Mouse (Mus musculus) naive thymus-derived CD4-positive, alpha-beta T cell, adult 2 months (primary cell): ENCODE measurements around the gene Klhl21.

Experiments
- DNase-seq: peaks from one replicate; pipeline ENCODE4 v3.0.0-alpha.2; 2011; ENCODE audit warnings: low read depth

Klhl21 gene

DNA sequence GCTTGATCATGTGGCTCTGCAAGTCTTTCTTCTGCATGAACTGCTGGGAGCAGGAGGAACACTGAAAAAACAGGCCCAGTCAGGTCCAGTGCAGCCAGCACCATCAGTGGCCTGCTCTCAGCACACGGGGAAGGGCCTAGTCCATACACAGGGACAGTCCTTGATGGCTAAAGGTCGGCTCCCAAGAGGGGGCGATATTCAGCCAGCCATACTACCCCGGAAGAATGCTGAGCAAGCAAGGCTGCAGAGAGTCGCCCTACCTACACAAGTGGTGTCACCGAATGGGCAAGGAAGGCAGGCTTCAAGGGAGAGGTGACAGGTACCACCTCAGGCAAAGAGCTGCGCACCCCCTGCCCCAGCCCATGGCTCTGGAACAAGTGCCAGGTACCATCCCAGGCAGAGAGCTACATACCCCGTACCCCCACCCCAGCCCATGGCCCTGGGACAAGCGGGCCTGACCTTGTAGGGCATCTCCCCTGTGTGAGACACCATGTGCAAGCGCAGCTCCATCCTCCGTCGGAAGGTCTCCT, 13.0 kb downstream of the Klhl21 start:
- no peak for DNase-seq

DNA sequence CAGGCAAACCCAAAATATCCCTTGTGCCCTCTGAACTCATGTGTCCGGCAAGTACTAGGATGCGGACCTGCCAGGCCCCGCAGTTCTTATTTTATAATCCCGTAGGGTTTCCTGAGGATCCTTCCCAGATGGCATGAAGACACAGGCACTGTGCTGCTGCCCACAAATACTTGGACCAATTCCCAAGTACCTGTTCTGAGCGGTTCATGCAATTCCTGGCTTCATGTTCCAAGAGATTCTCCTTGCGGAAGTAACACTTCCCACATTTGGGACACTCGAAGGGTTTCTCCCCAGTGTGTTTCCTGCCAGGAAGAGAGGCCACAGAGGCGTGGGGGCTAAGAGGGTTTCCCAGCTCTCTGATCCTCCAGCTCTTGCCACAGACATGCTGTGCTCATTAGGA, 13.9 kb downstream of the Klhl21 start:
- DNase-seq: no peak

DNA sequence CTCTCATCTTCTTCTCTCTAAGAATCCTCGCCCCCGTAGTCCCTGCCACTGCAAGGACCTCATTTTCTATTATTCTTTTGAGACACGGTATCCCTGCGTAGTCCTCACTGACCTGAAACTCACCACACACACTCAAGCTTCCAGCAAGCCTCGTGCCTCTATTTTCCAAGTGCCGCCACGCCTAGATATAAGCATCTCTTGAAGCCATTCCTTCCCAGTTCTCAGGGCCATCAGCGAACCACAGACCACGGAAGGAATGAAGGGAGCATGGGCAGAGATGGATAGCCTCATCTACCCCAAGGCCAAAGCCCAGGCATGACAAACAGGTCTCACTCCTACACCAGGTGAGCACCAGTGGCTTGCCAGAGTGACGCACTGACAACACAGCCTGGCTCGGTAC, 15.9 kb downstream of the Klhl21 start:
- DNase-seq: no peak

DNA sequence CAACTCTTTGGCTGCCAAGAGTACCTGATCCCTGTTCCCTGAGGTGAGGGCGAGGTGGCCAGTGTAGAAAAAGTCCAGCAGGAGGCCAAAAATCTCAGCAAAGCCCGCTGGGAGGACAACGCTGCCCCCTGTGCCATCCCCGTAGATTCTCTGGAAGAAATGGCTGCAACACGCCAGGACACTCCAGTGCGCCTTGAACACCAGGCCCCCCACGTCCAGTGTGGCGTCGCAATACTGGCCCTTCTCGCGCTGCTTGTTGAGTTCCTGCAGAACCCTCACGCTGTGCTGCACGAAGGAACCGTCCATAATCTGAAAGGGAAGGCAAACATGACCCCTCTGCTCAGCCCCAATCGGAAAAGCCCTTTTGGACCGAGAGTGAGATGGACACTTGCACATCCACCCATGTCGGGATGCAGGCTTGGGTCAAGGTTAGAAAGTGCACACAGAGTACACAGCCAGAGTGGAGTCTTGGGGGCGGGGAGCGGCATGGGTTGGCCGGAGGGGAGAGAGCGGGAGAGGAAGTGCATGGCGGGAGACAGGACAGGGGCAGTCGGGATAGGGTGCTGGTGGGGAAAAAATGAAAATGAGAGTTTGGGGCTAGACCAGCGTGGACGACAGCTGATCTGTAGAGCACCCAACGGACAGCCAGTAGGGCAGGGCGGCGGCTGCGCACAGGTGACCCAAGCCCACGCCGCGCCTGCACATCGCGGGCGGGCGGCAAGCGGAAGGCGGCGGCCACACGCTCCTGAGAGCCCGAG, 18.3 kb downstream of the Klhl21 start:
- DNase-seq: no peak

DNA sequence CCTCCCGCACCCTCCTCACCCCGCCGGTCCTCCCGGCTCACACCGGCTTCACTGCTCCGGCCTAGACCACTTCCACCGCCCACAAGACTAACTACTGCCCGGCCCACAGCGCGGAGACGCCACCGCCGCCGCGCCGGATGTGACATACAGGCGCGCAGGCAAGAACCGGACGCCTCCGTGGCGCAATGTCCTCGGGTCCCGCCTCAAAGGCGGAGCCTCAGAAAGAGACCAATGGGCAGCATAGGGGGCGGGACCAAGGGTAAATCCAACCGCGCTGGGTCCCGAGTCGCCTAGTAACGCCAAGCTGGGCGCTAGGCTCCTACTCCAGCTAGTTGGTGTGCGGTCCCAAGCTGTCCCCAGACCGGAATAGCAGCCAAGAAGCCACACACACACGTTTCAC, 18.9 kb downstream of the Klhl21 start, which contains the start of gene Zbtb48:
TSS of gene Zbtb48 (minus strand) at position 148 of the 400 bp plus-strand sequence.
- DNase-seq: peak; percentile 96

DNA sequence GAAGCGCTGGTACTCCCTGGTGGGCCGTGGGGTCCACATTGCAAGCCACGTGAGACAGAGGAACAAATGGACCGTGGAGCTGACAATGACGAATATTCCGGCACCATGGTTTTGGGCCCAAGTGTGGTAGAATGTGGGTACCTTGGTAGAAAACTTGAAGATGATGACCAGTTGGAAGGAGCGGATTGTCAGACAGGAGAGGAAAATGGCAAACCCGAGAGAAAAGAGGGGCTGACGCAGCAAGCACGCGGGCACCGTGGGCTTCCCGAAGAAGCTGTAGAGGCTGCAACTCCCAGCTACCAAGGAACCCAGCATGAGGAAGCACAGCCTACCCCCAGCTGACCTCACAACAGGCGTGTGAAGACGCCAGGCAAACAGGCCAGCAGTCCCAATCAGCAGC, 19.9 kb downstream of the Klhl21 start:
- no peak for DNase-seq

DNA sequence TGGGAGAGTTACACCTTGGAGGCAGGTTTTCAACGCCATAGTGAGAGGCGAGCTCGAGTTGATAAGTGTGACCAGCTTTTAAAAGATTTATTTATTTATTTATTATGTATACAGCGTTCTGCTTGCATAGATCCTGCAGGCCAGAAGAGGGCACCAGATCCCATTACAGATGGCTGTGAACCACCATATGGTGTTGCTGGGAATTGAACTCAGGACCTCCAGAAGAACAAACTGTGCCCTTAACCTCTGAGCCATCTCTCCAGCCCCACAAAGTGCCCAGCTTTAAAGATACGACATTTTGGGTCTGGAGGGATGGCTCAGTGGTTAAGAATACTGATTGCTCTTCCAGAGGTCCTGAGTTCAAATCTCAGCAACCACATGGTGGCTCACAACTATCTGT, 20.5 kb downstream of the Klhl21 start:
- DNase-seq: peak; percentile 52

DNA sequence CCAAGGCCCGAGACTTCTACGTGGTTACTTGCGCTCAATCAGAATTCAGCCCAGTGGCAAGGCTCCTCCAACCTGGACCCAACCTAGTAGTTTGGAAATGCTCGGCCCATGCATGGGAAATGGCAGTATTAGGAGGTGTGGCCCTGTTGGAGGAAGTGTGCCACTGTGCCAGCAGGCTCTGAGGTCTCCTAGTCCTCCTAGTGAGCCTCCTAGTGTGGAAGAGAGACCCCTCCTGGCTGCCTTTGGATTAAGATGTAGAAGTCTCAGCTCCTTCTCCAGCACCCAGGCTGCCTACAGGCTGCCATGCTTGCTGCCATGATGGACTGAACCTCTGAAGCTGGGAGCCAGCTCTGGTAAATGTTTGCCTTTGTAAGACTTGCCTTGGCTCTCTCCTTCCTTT, 21.4 kb downstream of the Klhl21 start:
- DNase-seq: no peak

DNA sequence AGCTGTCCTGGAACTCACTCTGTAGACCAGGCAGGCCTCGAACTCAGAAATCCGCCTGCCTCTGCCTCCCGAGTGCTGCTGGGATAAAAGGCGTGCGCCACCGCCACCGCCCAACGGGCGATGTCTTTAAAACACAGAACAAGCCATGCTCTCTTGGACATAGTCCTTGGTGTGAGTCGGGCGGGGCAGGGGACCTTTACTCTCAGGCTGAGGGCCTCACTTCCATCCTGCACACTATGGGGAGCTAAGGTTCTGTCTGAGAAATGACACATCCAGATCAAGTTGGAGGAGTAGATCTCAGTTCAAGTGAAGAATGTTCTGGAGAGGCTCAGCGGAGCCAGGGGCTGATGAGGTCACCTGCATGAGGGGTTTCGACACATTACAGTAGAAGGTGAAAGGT, 24.3 kb downstream of the Klhl21 start:
- no peak for DNase-seq

DNA sequence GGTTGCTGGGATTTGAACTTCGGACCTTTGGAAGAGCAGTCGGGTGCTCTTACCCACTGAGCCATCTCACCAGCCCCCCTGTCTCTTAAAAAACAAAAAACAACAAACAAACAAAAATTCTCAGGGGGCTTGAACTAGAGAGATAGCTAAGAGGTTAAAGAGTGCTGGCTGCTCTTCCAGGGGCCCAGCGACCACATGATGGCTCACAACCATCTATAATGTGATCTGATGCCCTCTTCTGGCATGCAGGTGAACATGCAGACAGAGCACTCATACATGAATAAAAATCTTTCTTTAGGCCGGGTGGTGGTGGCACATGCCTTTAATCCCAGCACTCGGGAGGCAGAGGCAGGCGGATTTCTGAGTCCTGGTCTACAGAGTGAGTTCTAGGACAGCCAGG, 27.9 kb downstream of the Klhl21 start:
- peak; percentile 33 for DNase-seq

DNA sequence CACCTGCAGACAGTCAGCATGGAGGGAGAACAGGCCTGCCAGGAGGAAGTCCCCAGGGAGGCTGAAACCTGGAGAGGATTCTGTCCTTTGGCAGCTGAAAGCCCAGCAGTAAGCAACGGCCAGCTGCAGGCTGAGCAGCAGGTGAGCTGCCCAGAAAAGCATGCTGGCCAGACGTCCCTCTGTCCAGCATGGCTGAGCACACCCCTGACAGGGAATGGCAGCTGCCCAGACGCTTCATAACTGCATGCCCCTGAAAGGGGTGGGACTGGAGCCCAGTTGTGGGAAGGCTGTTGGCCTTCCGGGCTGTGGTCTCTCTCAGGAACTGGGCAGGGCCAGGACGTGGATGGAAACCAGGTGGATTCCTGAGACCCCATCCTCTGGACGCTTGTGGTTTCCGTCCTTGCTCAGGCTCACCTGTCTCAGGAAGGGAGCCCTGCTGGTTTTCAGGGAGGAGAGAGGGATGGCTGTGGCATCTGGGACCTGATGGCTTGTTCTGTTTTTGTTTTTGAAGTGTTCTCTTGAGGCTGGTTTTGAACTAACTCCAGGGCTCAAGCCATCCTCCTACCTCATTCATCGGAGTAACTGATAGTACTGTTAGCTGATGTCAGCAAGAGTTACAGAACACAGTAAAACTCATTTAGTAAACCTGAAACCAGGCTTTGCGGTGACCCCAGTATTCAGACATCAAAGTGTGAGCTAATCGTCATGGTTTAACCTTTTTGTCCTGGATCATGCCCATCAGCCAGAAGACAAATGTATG, 29.8 kb downstream of the Klhl21 start, which contains the start of gene Tas1r1:
TSS of gene Tas1r1 (minus strand) at position 344 of the 760 bp plus-strand sequence.
- no peak for DNase-seq

DNA sequence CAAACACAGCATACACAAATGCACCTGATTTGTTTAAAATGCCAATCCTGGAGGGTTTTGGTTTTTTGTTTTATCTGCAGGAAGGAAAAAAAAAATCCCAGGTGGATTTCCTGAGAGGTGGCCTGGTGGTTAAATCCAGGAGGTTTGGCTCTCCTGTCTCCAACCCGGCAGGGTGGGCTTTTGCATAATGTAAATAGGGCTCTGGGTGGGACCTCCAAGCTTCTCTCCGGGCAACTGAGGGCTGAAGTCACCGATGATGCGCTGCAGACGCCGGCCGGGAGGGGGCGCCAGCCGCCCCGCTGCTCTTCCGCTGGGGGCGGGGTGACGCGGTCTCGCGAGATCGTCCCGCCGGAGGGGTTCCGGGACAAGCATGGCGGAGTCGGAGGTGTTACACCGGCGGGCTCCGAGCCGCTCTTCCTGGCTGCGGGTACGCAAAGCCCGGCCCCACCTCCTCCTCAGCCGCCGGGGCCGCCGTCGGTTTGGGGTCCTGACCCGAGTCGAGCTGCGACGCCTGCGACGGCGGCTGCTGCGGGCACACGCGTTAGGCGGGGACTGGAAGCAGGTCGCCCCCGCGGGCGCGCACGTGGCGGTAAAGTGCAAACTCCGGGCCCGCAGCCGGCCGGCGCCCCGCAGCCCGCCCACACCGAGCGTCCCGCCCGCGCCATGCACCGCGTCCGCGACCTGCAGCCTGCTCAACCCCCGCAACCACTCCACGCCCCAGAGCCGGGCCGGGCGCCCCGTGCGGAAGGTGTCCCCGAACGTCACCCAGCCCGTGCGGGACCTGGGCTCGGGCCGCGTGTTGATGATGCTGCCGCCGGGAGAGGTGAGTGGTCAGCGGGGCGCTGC, 30.6 kb downstream of the Klhl21 start, which contains the start of gene Nol9:
TSS of gene Nol9 (plus strand) at position 337 of the 846 bp plus-strand sequence.
- peak; percentile 96 for DNase-seq

DNA sequence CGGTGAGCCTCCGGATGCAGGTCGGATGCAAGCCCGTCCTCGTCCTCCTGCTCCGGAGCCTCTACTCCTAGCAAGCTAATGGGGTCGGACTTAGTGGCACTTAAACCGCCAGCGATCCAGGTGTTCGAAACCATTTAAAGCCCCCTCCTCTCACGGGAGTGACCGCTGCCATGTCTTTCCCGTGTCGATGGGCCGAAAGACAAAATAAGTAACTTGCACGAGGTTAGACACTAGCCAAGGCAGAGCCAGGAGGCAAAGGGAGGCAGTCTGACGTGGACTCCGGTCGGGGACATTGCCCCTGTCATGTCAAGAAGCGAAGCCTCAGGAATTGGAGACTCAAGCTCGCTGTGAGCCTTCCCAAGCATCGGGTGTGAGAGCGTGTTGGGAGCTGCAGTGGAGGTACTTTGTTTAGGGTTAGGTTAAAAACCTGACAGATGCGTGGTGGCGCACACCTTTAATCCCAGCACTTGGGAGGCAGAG, 31.3 kb downstream of the Klhl21 start:
- DNase-seq: no peak

DNA sequence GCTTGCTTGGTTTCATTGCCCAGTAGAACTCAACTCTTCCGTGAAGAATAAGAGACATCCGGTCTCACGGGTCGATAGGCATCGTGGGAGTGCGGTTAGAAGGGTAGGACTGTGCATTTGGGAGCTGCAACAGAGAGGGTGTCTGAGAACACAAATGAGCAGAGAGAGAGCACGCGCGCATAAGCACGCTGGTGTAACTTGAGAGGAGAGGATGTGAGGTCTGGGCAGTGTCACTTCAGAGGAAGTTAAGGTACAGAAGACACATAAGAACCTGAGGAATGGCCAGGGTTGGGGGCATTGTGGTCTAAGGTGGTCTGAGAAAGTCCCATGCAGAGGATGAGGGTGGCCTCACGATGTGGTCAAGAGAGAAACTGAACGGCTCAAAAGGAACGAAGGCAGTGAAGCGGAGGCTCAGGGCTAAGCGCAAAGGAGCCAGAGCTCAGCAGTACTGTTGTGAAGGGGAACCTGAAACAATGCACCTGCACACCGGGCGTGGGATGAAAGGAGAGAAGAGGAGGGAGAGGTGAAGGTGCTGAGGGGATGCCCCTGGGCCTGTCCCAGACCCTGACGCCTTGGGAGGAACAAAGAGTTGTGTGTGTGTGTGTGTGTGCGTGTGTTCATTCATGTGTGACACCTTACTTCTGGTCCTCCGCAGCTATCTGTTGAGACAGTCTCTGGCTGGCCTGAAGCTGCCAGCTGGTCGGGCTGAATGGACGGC, 33.5 kb downstream of the Klhl21 start:
- no peak for DNase-seq

DNA sequence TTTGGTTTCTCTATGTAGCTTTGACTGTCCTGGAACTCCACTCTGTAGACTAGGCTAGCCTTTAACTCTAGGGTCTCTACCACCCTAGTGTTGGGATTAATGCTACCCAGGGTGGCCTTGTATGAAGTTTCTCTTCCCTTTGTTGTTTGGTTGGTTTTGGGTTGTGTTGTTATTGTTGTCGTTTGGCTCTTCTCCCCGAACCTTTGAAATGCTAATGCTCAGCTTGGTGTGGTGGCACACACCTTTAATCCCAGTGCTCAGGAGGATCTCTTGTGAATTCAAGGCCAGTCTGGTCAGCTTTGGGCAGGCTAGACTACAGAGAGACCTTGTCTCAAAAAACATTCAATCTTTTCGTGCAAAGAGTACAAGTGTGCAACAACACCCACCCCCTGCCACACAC, 34.6 kb downstream of the Klhl21 start:
- DNase-seq: no peak

DNA sequence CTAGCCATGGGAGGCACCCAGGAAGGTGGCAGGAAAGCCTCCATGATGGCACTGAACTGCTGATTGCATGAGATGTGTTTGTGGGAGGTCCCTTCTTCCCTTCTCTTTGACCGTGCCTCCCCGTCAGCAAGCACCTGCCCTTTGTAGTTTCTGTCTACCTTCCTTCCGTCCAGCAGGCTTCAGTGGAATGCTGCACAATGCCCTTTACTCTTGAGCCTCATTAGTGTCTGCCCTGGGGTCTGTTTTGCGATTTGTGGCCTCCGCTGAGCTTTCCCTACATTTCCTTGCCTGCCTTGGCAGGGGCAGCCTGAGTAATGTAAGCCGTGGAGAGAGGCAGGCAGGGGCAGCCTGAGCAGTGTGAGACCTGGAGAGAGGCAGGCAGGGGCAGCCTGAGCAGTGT, 36.0 kb downstream of the Klhl21 start:
- DNase-seq: no peak

DNA sequence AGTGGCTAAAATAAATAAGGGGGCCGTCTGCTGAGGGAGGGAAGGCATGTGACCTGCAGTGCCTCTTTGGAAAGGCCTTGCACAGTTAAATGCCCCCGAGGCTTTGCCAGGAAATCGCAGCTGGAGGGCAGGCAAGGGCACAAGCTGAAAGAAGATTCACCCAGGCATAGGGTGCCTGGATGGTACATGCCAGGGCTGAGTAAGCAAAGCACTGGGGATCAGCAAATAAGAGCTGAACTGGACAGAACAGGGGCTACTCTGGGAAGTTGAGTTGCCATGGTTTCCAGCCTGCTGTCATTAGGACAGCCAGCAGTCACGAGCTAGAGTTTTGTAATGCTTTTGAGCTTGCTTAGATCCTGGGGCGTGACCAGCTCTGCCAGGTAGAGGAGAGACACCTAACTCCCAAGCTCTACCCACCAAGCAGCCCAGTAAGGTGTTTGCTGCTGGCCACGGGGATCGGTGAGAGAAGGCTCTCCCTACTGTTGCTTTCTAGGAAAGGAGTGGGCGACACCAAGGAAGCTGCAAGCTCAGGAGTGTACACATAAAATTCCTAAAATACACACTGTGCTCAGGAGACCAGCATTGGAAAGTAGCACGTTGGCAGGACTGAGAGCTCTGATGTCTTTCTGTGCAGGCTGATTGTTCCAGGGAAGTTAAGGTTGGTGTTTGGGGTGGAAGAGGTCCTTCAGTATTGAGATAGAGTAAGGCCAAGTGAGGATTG, 53.9 kb downstream of the Klhl21 start:
- DNase-seq: no peak

DNA sequence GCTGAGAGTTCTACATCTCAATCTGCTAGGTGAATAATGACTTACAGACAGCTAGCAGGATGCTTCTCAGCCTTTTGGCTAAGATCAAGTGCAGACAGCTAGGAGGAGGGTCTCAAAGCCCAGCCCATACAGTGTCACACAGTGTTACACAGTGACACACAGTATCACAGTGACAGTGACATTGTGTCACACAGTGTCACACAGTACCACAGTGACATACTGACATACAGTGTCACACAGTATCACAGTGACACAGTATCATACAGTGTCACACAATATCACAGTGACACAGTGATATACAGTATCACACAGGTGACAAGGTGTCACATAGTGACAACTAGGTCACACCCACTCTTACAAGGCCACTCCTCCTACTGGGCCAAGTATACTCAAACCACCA, 58.7 kb downstream of the Klhl21 start:
- no peak for DNase-seq
